Mouse (Mus musculus) lung, adult 2 months (tissue): Measurements from ENCODE around the gene Ptk7.

ENCODE experiments used
- CTCF ChIP-seq: fragments of 200-500 bp; IDR thresholded peaks from 2 replicates; pipeline ENCODE4 v1.5.1; 2011; ENCODE audit warnings: mild to moderate bottlenecking, low read length, control low read depth; ENCODE audit not compliant: insufficient read depth
- POLR2A ChIP-seq: fragments of 200-500 bp; IDR thresholded peaks from 2 replicates; pipeline ENCODE4 v1.6.1; 2011; ENCODE audit warnings: low read depth, mild to moderate bottlenecking, control low read depth, low read length, borderline replicate concordance; ENCODE audit errors: extremely low read depth

- TF ChIP-seq CTCF (no peak), POLR2A (no peak)
Observed at GRCm38 (mm10) chr17:46651755-46652547, 22.6 kb upstream of the Ptk7 start.
